Mouse (Mus musculus): ENCODE results near the gene Dcdc2c. TPM values are rescaled to one million over a fixed set of nuclear protein-coding genes. Genes with fewer than 3 reads are reported as not detected.

The Dcdc2c gene
- total and polyA plus RNA-seq, 2 experiments: not detected

GRCm38 (mm10) chr12:28402256-28402655 lies 149.9 kb downstream of the Dcdc2c start:
- no peak overlapping the region for H3K27ac ChIP-seq (replicated peaks; ENCODE audit: insufficient read depth, low read depth, low read length)
- H3K4me1 ChIP-seq (ENCODE audit: control insufficient read depth, insufficient read depth, low read length): no peaks in the 10 kb centered on the region
- H3K27me3 ChIP-seq (ENCODE audit: control insufficient read depth, insufficient read depth, low read length): no peaks in the 10 kb centered on the region
- H3K36me3 ChIP-seq (ENCODE audit: control insufficient read depth, insufficient read depth, low read length): no peaks in the 10 kb centered on the region
- H3K4me3 ChIP-seq (ENCODE audit: insufficient read depth, low read depth, low read length): no peak overlapping the region
- H3K79me2 ChIP-seq (ENCODE audit: control insufficient read depth, insufficient read depth, low read length): no peaks in the 10 kb centered on the region
- WGBS: 90% methylated on average over 4 of the region's 4 CpGs
- DNase-seq (ENCODE audit: extremely low read depth, low read depth, low spot score): no peak
- TF ChIP-seq POLR2A (IDR thresholded peaks at IDR 0.05; ENCODE audit: extremely low read depth, insufficient read depth, low read length): no peak
- TF ChIP-seq CTCF (IDR thresholded peaks at IDR 0.05; ENCODE audit: low read depth, low read length): no peak
- no peak overlapping the region for H3K9ac ChIP-seq (ENCODE audit: low read depth, low read length)

- no peak for TF ChIP-seq POLR2A (IDR thresholded peaks at IDR 0.05; ENCODE audit: extremely low read depth, insufficient read depth, low read length)
- TF ChIP-seq CTCF (IDR thresholded peaks at IDR 0.05; ENCODE audit: low read depth, low read length): no peak
- Histone ChIP-seq H3K27ac (replicated peaks; ENCODE audit: insufficient read depth, low read depth, low read length) (no peak overlapping the region), H3K27me3 (ENCODE audit: control insufficient read depth, insufficient read depth, low read length) (no peaks in the 10 kb centered on the region), H3K79me2 (ENCODE audit: control insufficient read depth, insufficient read depth, low read length) (no peaks in the 10 kb centered on the region), H3K9ac (ENCODE audit: low read depth, low read length) (no peak overlapping the region), H3K4me3 (ENCODE audit: insufficient read depth, low read depth, low read length) (no peak overlapping the region), H3K4me1 (ENCODE audit: control insufficient read depth, insufficient read depth, low read length) (no peaks in the 10 kb centered on the region), H3K36me3 (ENCODE audit: control insufficient read depth, insufficient read depth, low read length) (no peaks in the 10 kb centered on the region)
- WGBS: 73% methylated on average over 5 of the region's 5 CpGs
- no peak for DNase-seq (ENCODE audit: extremely low read depth, low read depth, low spot score)
Observed at GRCm38 (mm10) chr12:28401372-28401771, 150.8 kb downstream of the Dcdc2c start.

- 78% methylated on average over 6 of the region's 6 CpGs for WGBS
- Histone ChIP-seq H3K4me3 (ENCODE audit: insufficient read depth, low read depth, low read length) (no peak overlapping the region), H3K27ac (replicated peaks; ENCODE audit: insufficient read depth, low read depth, low read length) (no peak overlapping the region), H3K4me1 (ENCODE audit: control insufficient read depth, insufficient read depth, low read length) (no peaks in the 10 kb centered on the region), H3K36me3 (ENCODE audit: control insufficient read depth, insufficient read depth, low read length) (no peaks in the 10 kb centered on the region), H3K79me2 (ENCODE audit: control insufficient read depth, insufficient read depth, low read length) (no peaks in the 10 kb centered on the region), H3K27me3 (ENCODE audit: control insufficient read depth, insufficient read depth, low read length) (no peaks in the 10 kb centered on the region), H3K9ac (ENCODE audit: low read depth, low read length) (no peak overlapping the region)
- TF ChIP-seq CTCF (IDR thresholded peaks at IDR 0.05; ENCODE audit: low read depth, low read length) (no peak), POLR2A (IDR thresholded peaks at IDR 0.05; ENCODE audit: extremely low read depth, insufficient read depth, low read length) (no peak)
- no peak for DNase-seq (ENCODE audit: extremely low read depth, low read depth, low spot score)
Observed at GRCm38 (mm10) chr12:28392129-28392528, 160.1 kb downstream of the Dcdc2c start.

Other genes starting within 250 kb of the Dcdc2c start
- not detected in 2 replicates for gene Allc, start 30.1 kb upstream of the Dcdc2c start, total RNA-seq (2014; rRNA removed)
- gene Allc, start 30.1 kb upstream of the Dcdc2c start, polyA plus RNA-seq (2012; rRNA removed): not detected in 2 replicates
- 57.1 and 67.2 TPM in 2 replicates for gene Colec11, start 71.0 kb upstream of the Dcdc2c start, total RNA-seq (2014; rRNA removed)
- 33.8 and 37.9 TPM in 2 replicates for gene Colec11, start 71.0 kb upstream of the Dcdc2c start, polyA plus RNA-seq (2012; rRNA removed)
- 391 and 441 TPM in 2 replicates for gene Rps7, start 83.6 kb upstream of the Dcdc2c start, total RNA-seq (2014; rRNA removed)
- gene Rps7, start 83.6 kb upstream of the Dcdc2c start, polyA plus RNA-seq (2012; rRNA removed): 136 and 137 TPM in 2 replicates
- gene Rnaseh1, start 97.2 kb upstream of the Dcdc2c start, total RNA-seq (2014; rRNA removed): 4.4 and 4.7 TPM in 2 replicates
- 4.3 and 5.3 TPM in 2 replicates for gene Rnaseh1, start 97.2 kb upstream of the Dcdc2c start, polyA plus RNA-seq (2012; rRNA removed)
- 101 and 119 TPM in 2 replicates for gene Adi1, start 122.8 kb upstream of the Dcdc2c start, total RNA-seq (2014; rRNA removed)
- 56.4 and 61.8 TPM in 2 replicates for gene Adi1, start 122.8 kb upstream of the Dcdc2c start, polyA plus RNA-seq (2012; rRNA removed)
- gene Trappc12, start 198.1 kb upstream of the Dcdc2c start, total RNA-seq (2014; rRNA removed): 17.2 and 18.1 TPM in 2 replicates
- 13.1 and 14.3 TPM in 2 replicates for gene Trappc12, start 198.1 kb upstream of the Dcdc2c start, polyA plus RNA-seq (2012; rRNA removed)
- 6.7 and 9.0 TPM in 2 replicates for gene Eipr1, start 199.4 kb upstream of the Dcdc2c start, total RNA-seq (2014; rRNA removed)
- gene Eipr1, start 199.4 kb upstream of the Dcdc2c start, polyA plus RNA-seq (2012; rRNA removed): 16.6 and 18.1 TPM in 2 replicates